26 mouse cellular contexts compared by ENCODE assay signal in genomic region chr14:51903782-51904181, GRCm38 (mm10). TPM values are rescaled to one million over a fixed set of nuclear protein-coding genes. Genes with fewer than 3 reads are reported as not detected.
DNase-seq lines count a peak whose midpoint lies in the region; ATAC-seq and TF ChIP-seq lines count a peak whose summit lies in the region.
"Had no signal": no experiment of that assay in that cellular context is flagged by ENCODE, and none has a peak within 500 bp of the region (broad histone marks: within the 10 kb centered on the region; RNA-seq: fewer than 3 reads in every experiment).

No protein-coding gene starts in this region.

- no peak for TF ChIP-seq CTCF in liver, postnatal 0 days (IDR thresholded peaks at IDR 0.05; ENCODE audit: low read depth)

- H3K9ac ChIP-seq in liver, postnatal 0 days (replicated peaks) = no peak overlapping the region
- H3K9ac ChIP-seq in liver, embryonic 12.5 days = no peak overlapping the region
- H3K9ac ChIP-seq in intestine, embryonic 15.5 days = no peak overlapping the region
- H3K9ac ChIP-seq in midbrain, embryonic 14.5 days (replicated peaks; ENCODE audit: low read length) = no peak overlapping the region
- H3K9ac ChIP-seq: hindbrain, embryonic 12.5 days; limb, embryonic 15.5 days had no signal

- intact Hi-C loops in heart, postnatal 36 days (cut with DNase I) = loop anchor here (1.0 to 5.0 kb wide), 3 partner anchors 27 to 105 kb away; partner anchors contain the start of gene Arhgef40

- peaks cover 4% of the 10 kb centered on the region; the same call in 1 of the 2 replicates for H3K27me3 ChIP-seq in heart, embryonic 10.5 days (ENCODE audit: insufficient read depth, poor library complexity, severe bottlenecking)
- no peaks in the 10 kb centered on the region for H3K27me3 ChIP-seq in liver, postnatal 0 days (ENCODE audit: insufficient read depth, low read length)
- H3K27me3 ChIP-seq in liver, embryonic 12.5 days (replicated peaks) = 0 out of 2 replicates have a peak, but pooled peaks cover 3% of the 10 kb centered on the region
- no peaks in the 10 kb centered on the region for H3K27me3 ChIP-seq in intestine, embryonic 15.5 days (replicated peaks)
- no peaks in the 10 kb centered on the region for H3K27me3 ChIP-seq in midbrain, embryonic 14.5 days (ENCODE audit: control insufficient read depth, insufficient read depth, low read length)
- H3K27me3 ChIP-seq: hindbrain, embryonic 12.5 days; limb, embryonic 15.5 days had no signal

- DNase-seq in heart, embryonic 10.5 days (ENCODE audit: low spot score) = no peak
- no peak for DNase-seq in heart, postnatal 36 days
- DNase-seq in liver, postnatal 0 days = no peak
- no peak for DNase-seq in midbrain, embryonic 14.5 days
- DNase-seq in gastrocnemius, postnatal 25 days = no peak
- no peak for DNase-seq in kidney, postnatal 10 days
- DNase-seq: adrenal gland, postnatal 10 days; B cell, adult 2 months; cerebellum, adult 18-20 months; cerebellum, postnatal 36 days; kidney, adult 2 months; kidney, postnatal 36 days; spleen, adult 18-20 months had no signal

- peak; percentile 23 for ATAC-seq in liver, postnatal 0 days
- no peak for ATAC-seq in liver, embryonic 12.5 days
- ATAC-seq in intestine, embryonic 15.5 days = peak; percentile 71
- 0 out of 2 replicates have a peak, but pooled peaks have one; percentile 21 for ATAC-seq in midbrain, embryonic 14.5 days (ENCODE audit: low FRiP score, low TSS enrichment)

- peaks cover 30% of the 10 kb centered on the region for H3K4me1 ChIP-seq in heart, embryonic 10.5 days
- peaks cover 4% of the 10 kb centered on the region; the same call in 1 of the 2 replicates for H3K4me1 ChIP-seq in liver, postnatal 0 days (ENCODE audit: insufficient read depth)
- H3K4me1 ChIP-seq in liver, embryonic 12.5 days = peaks cover 36% of the 10 kb centered on the region
- H3K4me1 ChIP-seq in intestine, embryonic 15.5 days (replicated peaks) = 0 out of 2 replicates have a peak, but pooled peaks cover 4% of the 10 kb centered on the region
- no peaks in the 10 kb centered on the region for H3K4me1 ChIP-seq in midbrain, embryonic 14.5 days (ENCODE audit: control insufficient read depth, insufficient read depth, low read length)
- H3K4me1 ChIP-seq: hindbrain, embryonic 12.5 days; limb, embryonic 15.5 days had no signal

- H3K4me2 ChIP-seq in liver, postnatal 0 days (ENCODE audit: low read depth, low read length) = no peak overlapping the region
- no peak overlapping the region for H3K4me2 ChIP-seq in liver, embryonic 12.5 days
- H3K4me2 ChIP-seq in intestine, embryonic 15.5 days (replicated peaks) = no peak overlapping the region
- no peak overlapping the region for H3K4me2 ChIP-seq in midbrain, embryonic 14.5 days (ENCODE audit: low read length)
- H3K4me2 ChIP-seq: hindbrain, embryonic 12.5 days; limb, embryonic 15.5 days had no signal

- TF ChIP-seq EP300 in liver, postnatal 0 days (IDR thresholded peaks at IDR 0.05; ENCODE audit: low read depth) = no peak

- no peak overlapping the region for H3K4me3 ChIP-seq in heart, embryonic 10.5 days
- H3K4me3 ChIP-seq in liver, postnatal 0 days (ENCODE audit: low read depth, low read length) = no peak overlapping the region
- H3K4me3 ChIP-seq in liver, embryonic 12.5 days = no peak overlapping the region
- H3K4me3 ChIP-seq in intestine, embryonic 15.5 days (replicated peaks) = no peak overlapping the region
- H3K4me3 ChIP-seq in midbrain, embryonic 14.5 days (replicated peaks; ENCODE audit: low read depth, low read length) = no peak overlapping the region
- H3K4me3 ChIP-seq: erythroblast, embryonic 14.5 days; hindbrain, embryonic 12.5 days; limb, embryonic 15.5 days; megakaryocyte, embryonic 14.5 days had no signal

- H3K9me3 ChIP-seq in heart, embryonic 10.5 days = no peaks in the 10 kb centered on the region
- H3K9me3 ChIP-seq in liver, postnatal 0 days (ENCODE audit: low read length) = no peaks in the 10 kb centered on the region
- H3K9me3 ChIP-seq in liver, embryonic 12.5 days (replicated peaks) = no peaks in the 10 kb centered on the region
- H3K9me3 ChIP-seq in intestine, embryonic 15.5 days = no peaks in the 10 kb centered on the region
- no peaks in the 10 kb centered on the region for H3K9me3 ChIP-seq in midbrain, embryonic 14.5 days (ENCODE audit: control insufficient read depth, low read length)
- H3K9me3 ChIP-seq: hindbrain, embryonic 12.5 days; limb, embryonic 15.5 days; megakaryocyte, embryonic 14.5 days had no signal

- 0 out of 2 replicates have a peak overlapping the region, but pooled peaks have one; percentile 38 for H3K27ac ChIP-seq in heart, embryonic 10.5 days
- H3K27ac ChIP-seq in liver, postnatal 0 days (ENCODE audit: low read depth) = no peak overlapping the region
- H3K27ac ChIP-seq in liver, embryonic 12.5 days = no peak overlapping the region
- no peak overlapping the region for H3K27ac ChIP-seq in intestine, embryonic 15.5 days
- no peak overlapping the region for H3K27ac ChIP-seq in midbrain, embryonic 14.5 days (replicated peaks; ENCODE audit: low read depth, low read length)
- H3K27ac ChIP-seq: hindbrain, embryonic 12.5 days; limb, embryonic 15.5 days had no signal

- peaks cover 29% of the 10 kb centered on the region for H3K36me3 ChIP-seq in heart, embryonic 10.5 days
- H3K36me3 ChIP-seq in liver, postnatal 0 days (replicated peaks; ENCODE audit: insufficient read depth, low read length) = peaks cover 18% of the 10 kb centered on the region
- no peaks in the 10 kb centered on the region for H3K36me3 ChIP-seq in liver, embryonic 12.5 days
- no peaks in the 10 kb centered on the region for H3K36me3 ChIP-seq in intestine, embryonic 15.5 days
- no peaks in the 10 kb centered on the region for H3K36me3 ChIP-seq in midbrain, embryonic 14.5 days (ENCODE audit: control insufficient read depth, insufficient read depth, low read length)
- H3K36me3 ChIP-seq: hindbrain, embryonic 12.5 days had no signal

- 86% methylated on average over 9 of the region's 9 CpGs for WGBS in heart, embryonic 10.5 days
- WGBS in liver, postnatal 0 days (ENCODE audit: insufficient replicate concordance) = 84% methylated on average over 9 of the region's 9 CpGs
- 75% methylated on average over 9 of the region's 9 CpGs for WGBS in liver, embryonic 12.5 days (ENCODE audit: insufficient replicate concordance)
- 72% methylated on average over 9 of the region's 9 CpGs for WGBS in intestine, embryonic 15.5 days
- 94% methylated on average over 9 of the region's 9 CpGs for WGBS in midbrain, embryonic 14.5 days

RNA-seq across cellular contexts. Expression of gene Ndrg2, which starts 10.2 kb away (rescaled TPM):
- 92.7 and 155 TPM in 2 replicates for polyA plus RNA-seq in heart, embryonic 10.5 days (2016; fragmentation: Nextera tagmentation; extraction: Ambion mirVana)
- 1,000 to 10,000 TPM; 1,444 to 1,487 TPM for total RNA-seq in heart, postnatal 36 days (2021)
- polyA plus RNA-seq in liver, postnatal 0 days (2015; fragmentation: Nextera tagmentation; extraction: Ambion mirVana) = 346 and 352 TPM in 2 replicates
- 17.0 and 17.3 TPM in 2 replicates for polyA plus RNA-seq in liver, embryonic 12.5 days (2016; fragmentation: Nextera tagmentation; extraction: Ambion mirVana)
- 52.2 and 60.1 TPM in 2 replicates for polyA plus RNA-seq in intestine, embryonic 15.5 days (2015; fragmentation: Nextera tagmentation; extraction: Ambion mirVana)
- polyA plus RNA-seq in midbrain, embryonic 14.5 days (2014; fragmentation: Nextera tagmentation; extraction: Ambion mirVana) = 98.7 and 128 TPM in 2 replicates
- total RNA-seq in gastrocnemius, postnatal 25 days (2021) = 1,000 to 10,000 TPM; 1,373 to 1,538 TPM

RNA-seq across cellular contexts. Expression of gene Slc39a2, which starts 11.1 kb away (rescaled TPM):
- 0.53 and 0.63 TPM in 2 replicates for polyA plus RNA-seq in heart, embryonic 10.5 days (2016; fragmentation: Nextera tagmentation; extraction: Ambion mirVana)
- under 1 TPM; 0.11 to 0.22 TPM for total RNA-seq in heart, postnatal 36 days (2021)
- polyA plus RNA-seq in liver, postnatal 0 days (2015; fragmentation: Nextera tagmentation; extraction: Ambion mirVana) = 0.06 and 0.07 TPM in 2 replicates
- polyA plus RNA-seq in liver, embryonic 12.5 days (2016; fragmentation: Nextera tagmentation; extraction: Ambion mirVana) = 0.06 and 0.11 TPM in 2 replicates
- 0.96 and 1.0 TPM in 2 replicates for polyA plus RNA-seq in intestine, embryonic 15.5 days (2015; fragmentation: Nextera tagmentation; extraction: Ambion mirVana)
- 1.1 and 1.8 TPM in 2 replicates for polyA plus RNA-seq in midbrain, embryonic 14.5 days (2014; fragmentation: Nextera tagmentation; extraction: Ambion mirVana)
- under 1 TPM; 0.46 to 0.54 TPM for total RNA-seq in gastrocnemius, postnatal 25 days (2021)
- polyA plus RNA-seq: erythroblast, embryonic 14.5 days had no signal

RNA-seq across cellular contexts. Expression of gene Tppp2, which starts 14.4 kb away (rescaled TPM):
- polyA plus RNA-seq in heart, embryonic 10.5 days (2016; fragmentation: Nextera tagmentation; extraction: Ambion mirVana) = not detected in 2 replicates
- total RNA-seq in heart, postnatal 36 days (2021) = not detected
- polyA plus RNA-seq in liver, postnatal 0 days (2015; fragmentation: Nextera tagmentation; extraction: Ambion mirVana) = not detected in 2 replicates
- polyA plus RNA-seq in liver, embryonic 12.5 days (2016; fragmentation: Nextera tagmentation; extraction: Ambion mirVana) = not detected in 2 replicates
- not detected in 2 replicates for polyA plus RNA-seq in intestine, embryonic 15.5 days (2015; fragmentation: Nextera tagmentation; extraction: Ambion mirVana)
- polyA plus RNA-seq in midbrain, embryonic 14.5 days (2014; fragmentation: Nextera tagmentation; extraction: Ambion mirVana) = not detected in 2 replicates
- 1 to 10 TPM in 1 of 2 experiments, under 1 TPM in 1; 0.62 to 1.1 TPM for total RNA-seq in gastrocnemius, postnatal 25 days (2021)
- total RNA-seq: adrenal gland, postnatal 10 days; layer of hippocampus, postnatal 14 days; left cerebral cortex, postnatal 14 days had no signal
- polyA plus RNA-seq: embryonic facial prominence, embryonic 11.5 days; erythroblast, embryonic 14.5 days; heart, embryonic 14.5 days; hindbrain, embryonic 12.5 days; kidney, adult 2 months; limb, embryonic 15.5 days; lung, postnatal 0 days; stomach, embryonic 14.5 days had no signal

RNA-seq across cellular contexts. Expression of gene Rnase13, which starts 18.8 kb away (rescaled TPM):
- not detected in 2 replicates for polyA plus RNA-seq in heart, embryonic 10.5 days (2016; fragmentation: Nextera tagmentation; extraction: Ambion mirVana)
- not detected for total RNA-seq in heart, postnatal 36 days (2021)
- polyA plus RNA-seq in liver, postnatal 0 days (2015; fragmentation: Nextera tagmentation; extraction: Ambion mirVana) = not detected in 2 replicates
- polyA plus RNA-seq in liver, embryonic 12.5 days (2016; fragmentation: Nextera tagmentation; extraction: Ambion mirVana) = not detected in 2 replicates
- polyA plus RNA-seq in intestine, embryonic 15.5 days (2015; fragmentation: Nextera tagmentation; extraction: Ambion mirVana) = not detected in 2 replicates
- not detected in 2 replicates for polyA plus RNA-seq in midbrain, embryonic 14.5 days (2014; fragmentation: Nextera tagmentation; extraction: Ambion mirVana)
- not detected for total RNA-seq in gastrocnemius, postnatal 25 days (2021)
- total RNA-seq: adrenal gland, postnatal 10 days; gastrocnemius, adult 8-10 months; left cerebral cortex, postnatal 14 days had no signal
- polyA plus RNA-seq: embryonic facial prominence, embryonic 11.5 days; erythroblast, embryonic 14.5 days; heart, embryonic 14.5 days; hindbrain, embryonic 12.5 days; kidney, adult 2 months; limb, embryonic 15.5 days; lung, postnatal 0 days; stomach, embryonic 14.5 days had no signal

RNA-seq across cellular contexts. Expression of gene Mettl17, which starts 19.1 kb away (rescaled TPM):
- 40.0 and 45.1 TPM in 2 replicates for polyA plus RNA-seq in heart, embryonic 10.5 days (2016; fragmentation: Nextera tagmentation; extraction: Ambion mirVana)
- total RNA-seq in heart, postnatal 36 days (2021) = 10 to 100 TPM; 19.3 to 24.4 TPM
- 9.4 and 10.8 TPM in 2 replicates for polyA plus RNA-seq in liver, postnatal 0 days (2015; fragmentation: Nextera tagmentation; extraction: Ambion mirVana)
- 19.6 and 20.4 TPM in 2 replicates for polyA plus RNA-seq in liver, embryonic 12.5 days (2016; fragmentation: Nextera tagmentation; extraction: Ambion mirVana)
- 45.4 and 45.5 TPM in 2 replicates for polyA plus RNA-seq in intestine, embryonic 15.5 days (2015; fragmentation: Nextera tagmentation; extraction: Ambion mirVana)
- polyA plus RNA-seq in midbrain, embryonic 14.5 days (2014; fragmentation: Nextera tagmentation; extraction: Ambion mirVana) = 85.2 and 85.6 TPM in 2 replicates
- total RNA-seq in gastrocnemius, postnatal 25 days (2021) = 10 to 100 TPM in 1 of 2 experiments, 1 to 10 TPM in 1; 9.3 to 15.8 TPM
